Mouse (Mus musculus) adrenal gland (tissue): Measurements from ENCODE around the gene Plxna4.

Source experiments
- intact Hi-C: fragments of 180-260 bp; cut with DNase I; formaldehyde crosslinking; loops from one replicate; pipeline ENCODE4 v1.15.1; 2025

The Plxna4 gene

DNA sequence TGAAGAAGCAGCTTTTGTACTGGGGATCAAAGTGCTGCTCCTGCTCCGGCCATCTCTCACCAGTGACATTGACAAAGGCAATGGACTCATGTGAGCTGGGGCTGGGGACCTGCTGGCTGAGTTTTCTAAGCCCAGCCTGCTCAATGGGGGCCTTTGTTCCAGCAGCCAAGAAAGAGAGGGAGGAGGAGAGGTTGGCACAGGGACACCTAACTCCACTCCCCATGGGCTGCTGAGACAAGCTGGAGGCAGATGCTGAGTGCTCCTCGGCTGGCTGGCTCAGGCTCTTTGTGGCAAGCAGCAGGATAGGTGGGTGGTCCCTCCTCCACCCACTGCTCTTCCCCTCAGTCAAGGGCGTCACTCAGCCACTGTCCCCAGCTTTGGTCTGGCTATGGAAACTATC, 326.7 kb downstream of the Plxna4 start:
- intact Hi-C loops = no loop called here

- intact Hi-C loops = no loop called here
Measured at GRCm38 (mm10) chr6:32260341-32260740, 327.7 kb downstream of the Plxna4 start.

DNA sequence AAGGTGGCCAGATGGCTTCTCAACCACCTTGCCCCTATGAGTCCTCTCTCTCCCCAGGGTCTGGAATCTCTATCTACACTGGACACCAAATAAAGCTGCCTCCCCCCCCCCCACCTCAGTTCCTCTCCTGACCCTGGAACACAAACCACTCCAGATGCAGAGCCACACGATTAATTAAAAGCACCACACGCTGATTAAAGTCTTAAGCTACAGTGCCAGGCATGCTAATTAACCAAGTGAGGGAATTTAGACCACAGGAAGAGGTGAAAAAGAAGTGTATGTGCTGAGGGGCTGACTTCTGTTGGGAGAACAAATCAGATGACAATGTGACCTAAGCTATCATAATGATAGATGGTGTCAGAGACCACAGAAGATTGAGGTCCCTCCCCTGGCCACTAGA, 332.8 kb downstream of the Plxna4 start:
- intact Hi-C loops = no loop called here

DNA sequence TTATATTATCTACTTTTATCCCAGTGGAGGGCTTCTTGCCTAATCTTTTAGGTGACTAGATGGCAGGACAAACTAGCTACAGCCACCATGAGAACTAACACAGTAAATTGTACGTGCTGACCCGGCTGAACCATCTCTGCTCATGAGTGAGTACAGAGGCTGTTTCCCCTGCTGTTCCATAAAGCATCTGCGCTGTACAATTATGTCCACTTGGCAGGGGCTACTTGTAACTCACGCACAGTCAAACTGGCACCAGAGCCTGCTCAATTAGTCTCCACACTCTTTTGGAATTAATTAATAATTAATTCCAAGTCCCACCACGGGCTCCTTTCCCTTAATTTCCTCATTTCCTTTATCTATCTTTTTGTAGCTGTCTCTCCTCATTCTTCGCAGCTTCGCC, 335.8 kb downstream of the Plxna4 start:
- intact Hi-C loops = no loop called here

DNA sequence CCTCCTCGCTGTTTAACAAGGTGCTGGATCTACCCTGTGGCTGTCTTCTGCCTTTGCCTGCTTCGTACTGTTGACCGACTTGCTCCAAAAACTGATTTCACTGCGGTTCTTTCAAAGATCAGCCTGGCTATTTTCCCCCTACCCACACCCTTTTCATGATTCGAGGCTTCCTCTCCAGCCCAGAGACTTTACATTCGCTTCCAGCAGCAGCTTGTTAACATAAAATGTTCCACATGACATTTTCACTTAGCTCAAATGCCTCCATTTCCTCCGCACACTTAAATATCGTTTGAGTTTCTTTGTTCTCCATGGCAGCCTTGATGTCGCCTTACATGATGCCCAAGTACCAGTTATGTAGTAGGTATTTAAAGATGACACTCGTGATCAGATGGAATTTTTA, 336.3 kb downstream of the Plxna4 start:
- intact Hi-C loops = no loop called here

GRCm38 (mm10) chr6:32246036-32246435, 342.0 kb downstream of the Plxna4 start:
- intact Hi-C loops = no loop called here

DNA sequence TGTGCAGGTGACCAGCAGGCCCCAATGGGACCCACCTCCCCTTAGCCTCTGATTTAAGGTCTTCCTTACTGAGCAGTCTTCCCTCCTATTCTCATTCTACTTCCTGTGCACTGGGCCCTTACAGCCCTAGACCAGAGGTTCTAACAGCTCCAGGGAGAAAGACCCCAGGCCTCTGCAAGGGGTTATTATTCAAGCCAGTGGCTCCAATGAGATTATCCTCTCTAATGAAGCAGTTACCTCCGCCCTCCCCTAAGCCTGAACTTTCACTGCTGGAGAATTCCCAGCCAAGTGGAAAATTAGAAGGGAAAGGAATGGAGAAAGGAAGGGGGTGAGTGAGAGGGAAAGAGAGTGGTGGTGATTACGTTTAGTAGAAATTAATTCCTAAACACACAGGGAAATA, 345.0 kb downstream of the Plxna4 start:
- intact Hi-C loops = no loop called here

DNA sequence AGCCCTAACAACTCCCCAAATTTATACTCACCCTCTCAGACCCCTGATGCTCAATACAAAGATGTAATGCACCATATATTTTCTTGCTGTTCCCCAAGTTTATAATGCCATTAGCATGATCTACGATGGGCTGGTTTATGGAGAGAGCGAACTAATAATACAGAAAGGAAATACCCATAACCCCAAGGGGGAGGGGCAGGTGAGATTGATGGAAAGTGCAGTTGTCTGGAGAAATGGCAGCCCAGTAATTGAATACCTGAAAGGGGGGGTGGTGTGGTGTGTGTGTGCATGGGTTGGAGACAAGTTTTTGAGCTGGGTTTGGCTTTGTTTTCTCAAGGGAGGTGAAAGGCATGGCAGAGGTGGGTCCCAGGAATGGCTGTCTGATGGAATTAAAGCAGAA, 356.6 kb downstream of the Plxna4 start:
- intact Hi-C loops = no loop called here

DNA sequence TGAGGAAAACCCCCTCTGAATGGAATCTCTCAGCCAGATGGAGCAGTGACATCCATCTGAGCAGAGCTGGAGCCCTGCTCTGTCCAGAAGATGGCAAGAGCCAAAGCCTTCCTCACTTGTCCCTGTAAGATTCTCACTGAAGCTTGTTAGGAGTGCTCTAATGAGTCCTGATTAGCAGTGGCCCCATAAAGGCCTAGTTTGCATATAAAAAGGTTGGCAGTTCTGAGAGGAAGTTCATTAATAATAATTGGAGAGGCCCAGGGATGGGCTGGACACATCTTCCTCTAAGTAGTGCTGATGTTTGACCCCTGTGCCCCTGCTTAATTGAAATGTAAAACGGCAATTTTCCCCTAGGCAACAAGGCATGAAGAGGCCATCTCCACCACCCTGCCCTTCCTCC, 361.4 kb downstream of the Plxna4 start:
- intact Hi-C loops = no loop called here

- intact Hi-C loops = no loop called here
Measured at GRCm38 (mm10) chr6:32224007-32224703, 363.8 kb downstream of the Plxna4 start.

GRCm38 (mm10) chr6:32220765-32221164, 367.2 kb downstream of the Plxna4 start:
- intact Hi-C loops = no loop called here

DNA sequence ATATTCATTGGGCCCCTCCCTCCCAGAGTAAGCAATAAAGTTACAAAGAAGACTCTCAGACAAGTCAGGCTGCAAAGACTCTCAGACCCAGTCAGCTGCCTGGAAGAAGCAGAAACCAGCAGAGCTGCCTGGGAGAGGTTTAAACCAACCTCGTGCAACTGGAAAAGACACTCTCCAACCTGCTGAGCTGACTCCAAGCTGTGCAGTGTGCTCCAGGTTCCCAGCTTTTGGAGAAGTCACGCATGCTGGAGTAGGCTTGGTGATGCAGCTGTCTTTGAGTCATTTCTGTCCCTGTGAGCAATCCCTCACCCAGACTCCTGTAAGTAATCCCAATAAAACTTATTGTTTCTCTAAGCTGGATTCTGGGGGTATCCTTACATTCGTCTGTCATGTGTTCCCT, 369.4 kb downstream of the Plxna4 start:
- intact Hi-C loops = no loop called here

- intact Hi-C loops = no loop called here
Measured at GRCm38 (mm10) chr6:32212439-32212838, 375.6 kb downstream of the Plxna4 start.

DNA sequence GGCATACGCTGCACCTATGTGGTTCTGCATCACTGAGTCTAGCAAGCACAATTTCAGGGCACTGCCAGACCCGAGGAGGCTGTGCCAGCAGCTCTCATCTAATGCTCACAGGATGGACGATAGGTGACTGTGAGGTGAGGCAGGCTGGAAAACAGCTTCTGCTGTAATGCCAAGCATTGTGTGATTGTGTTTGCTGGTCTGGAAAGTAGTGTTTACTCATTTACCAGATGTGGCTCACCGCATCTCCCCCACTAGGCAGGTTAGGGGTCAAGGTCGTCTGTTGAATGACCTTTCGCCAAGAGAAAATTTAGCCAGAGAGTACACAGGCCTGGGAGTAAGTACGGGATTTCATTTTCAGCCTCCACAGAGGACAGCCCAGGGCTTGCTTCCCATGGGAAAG, 377.9 kb downstream of the Plxna4 start:
- intact Hi-C loops = no loop called here

DNA sequence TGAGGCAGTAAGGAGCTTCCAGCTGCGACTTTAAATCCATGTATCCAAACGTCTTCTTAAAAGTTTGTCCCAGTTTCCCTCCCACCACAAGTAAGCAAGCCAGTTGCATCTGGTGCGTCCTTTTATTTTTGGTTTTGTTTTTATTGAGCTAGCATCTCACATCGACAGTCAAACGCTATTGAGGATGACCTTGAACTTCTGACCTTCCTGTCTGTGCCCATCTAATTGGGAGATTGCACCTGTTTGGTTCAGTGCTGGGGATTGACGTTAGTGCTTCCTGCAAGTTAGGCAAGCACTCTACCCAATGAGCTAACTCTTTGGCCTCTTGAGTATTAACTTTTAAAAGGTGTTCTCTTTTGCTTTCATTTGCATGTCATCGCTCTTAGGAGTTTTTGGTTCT, 379.0 kb downstream of the Plxna4 start:
- intact Hi-C loops = no loop called here

DNA sequence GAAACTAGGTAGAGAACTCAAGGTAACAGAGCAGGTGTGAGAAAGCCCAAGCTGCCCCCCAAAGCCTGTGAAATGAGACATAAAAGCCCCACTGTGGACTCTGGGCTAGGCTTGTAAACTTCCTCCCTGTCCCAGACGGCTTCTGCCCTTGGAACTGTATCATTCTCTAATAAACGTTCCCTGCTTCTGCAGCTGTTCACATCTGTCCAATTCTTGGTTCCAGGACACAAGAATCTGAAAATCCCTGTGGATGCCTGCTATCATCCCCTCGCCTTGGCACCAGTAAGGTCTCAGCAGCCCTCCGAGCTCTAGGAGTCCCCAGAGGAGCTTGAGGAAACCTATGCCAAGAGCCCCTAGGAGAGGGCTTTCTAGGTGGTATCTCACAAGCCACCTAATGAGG, 383.7 kb downstream of the Plxna4 start:
- intact Hi-C loops = no loop called here

DNA sequence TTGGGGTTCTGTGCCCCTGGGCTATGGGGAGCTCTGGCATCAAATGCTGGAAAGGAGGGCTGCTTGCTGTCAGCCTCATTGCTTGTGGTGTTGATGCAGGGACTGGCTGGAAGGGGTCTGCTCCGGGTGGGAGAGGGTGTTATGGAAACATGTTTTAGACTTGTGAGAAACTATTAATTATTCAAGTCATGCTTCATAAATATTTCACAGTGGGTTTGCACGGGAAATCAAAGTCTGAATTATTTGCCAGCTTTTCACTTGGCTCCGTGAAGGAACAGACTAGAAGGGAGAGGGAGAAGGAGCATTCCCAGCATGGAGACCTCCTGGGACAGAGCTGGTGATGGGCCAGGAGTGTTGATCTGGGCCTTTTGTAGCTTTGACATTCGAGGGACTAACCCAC, 384.6 kb downstream of the Plxna4 start:
- intact Hi-C loops = no loop called here

DNA sequence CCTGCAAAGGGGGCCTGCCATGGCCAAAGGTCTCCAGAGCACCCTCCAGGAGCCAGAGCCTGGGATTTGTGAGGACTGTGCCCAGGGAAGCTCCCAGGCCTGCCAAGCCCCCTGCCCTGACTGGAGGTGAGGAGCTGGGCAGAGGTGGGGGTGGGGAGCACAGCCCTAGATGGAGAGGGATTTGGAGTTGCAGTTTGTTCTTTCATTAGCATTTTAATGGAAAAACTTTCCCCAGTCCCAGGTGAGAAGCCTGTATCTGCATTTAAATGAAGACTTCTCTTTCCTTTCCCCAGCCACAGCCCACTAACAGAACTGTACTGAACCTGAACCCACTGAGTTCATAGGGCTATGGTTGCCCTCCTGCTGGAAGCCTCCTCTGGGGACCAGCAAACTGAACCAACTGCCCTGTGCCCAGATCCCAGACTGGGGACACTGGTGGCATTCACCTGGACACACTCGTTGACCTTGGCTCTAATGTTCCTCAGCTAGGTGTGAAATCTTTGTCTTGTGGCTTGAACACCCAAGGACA, 385.3 kb downstream of the Plxna4 start:
- intact Hi-C loops = no loop called here

GRCm38 (mm10) chr6:32201506-32201905, 386.5 kb downstream of the Plxna4 start:
- intact Hi-C loops = no loop called here

GRCm38 (mm10) chr6:32199616-32200015, 388.4 kb downstream of the Plxna4 start:
- intact Hi-C loops = no loop called here

DNA sequence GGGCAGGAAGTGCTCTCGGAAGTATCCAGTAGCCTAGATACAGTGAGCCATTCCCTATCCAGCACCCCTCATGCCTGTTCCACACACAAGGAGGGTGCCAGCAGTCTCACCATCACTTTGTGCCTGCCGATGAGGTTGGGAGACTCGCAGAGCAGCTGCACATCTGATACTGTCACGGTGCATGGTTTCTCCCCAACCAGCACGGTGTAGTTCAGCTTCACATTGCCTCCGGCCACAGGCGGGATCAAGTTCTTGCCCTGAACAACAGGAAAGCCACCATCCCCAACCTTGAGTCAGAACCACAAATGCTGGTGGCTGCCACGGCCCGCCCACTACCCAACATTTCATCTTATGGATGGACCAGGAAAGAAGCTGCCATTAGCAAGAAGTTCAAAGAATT, 391.1 kb downstream of the Plxna4 start:
- intact Hi-C loops = no loop called here

GRCm38 (mm10) chr6:32193046-32193445, 394.9 kb downstream of the Plxna4 start:
- intact Hi-C loops = no loop called here

DNA sequence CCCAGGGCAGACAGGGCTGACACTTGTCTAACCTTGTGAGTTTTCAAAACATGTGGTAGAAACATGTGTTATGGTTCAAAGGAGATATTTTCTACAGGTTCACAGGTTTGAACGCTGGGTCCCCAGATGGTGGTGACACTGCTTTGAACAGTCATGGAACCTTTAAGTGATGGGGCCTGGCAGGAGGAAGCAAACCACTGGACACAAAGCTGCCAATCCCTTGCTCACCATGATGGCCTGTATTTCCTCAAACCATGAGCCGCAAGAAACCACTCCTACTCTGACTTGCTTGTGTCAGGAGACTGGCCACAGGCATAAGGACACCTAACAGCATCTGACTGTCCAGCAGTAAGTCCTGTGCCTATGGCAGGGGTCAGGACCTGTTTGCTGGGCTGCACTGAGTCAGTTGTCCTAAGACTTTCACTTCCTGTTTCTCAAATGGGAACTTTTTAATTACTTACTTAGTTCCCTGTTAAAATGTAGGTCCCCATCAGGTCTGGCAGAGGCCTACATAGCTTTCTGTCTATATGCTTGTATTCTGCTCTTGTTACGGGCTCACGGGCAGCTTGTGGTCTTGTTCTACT, 403.5 kb downstream of the Plxna4 start:
- intact Hi-C loops = no loop called here
